Mouse (Mus musculus) layer of hippocampus, postnatal 25 days (tissue): ENCODE measurements around the gene Cwc27. TPM values are rescaled to one million over a fixed set of nuclear protein-coding genes. Genes with fewer than 3 reads are reported as not detected.

ENCODE experiments used
- DNase-seq, 2 experiments: peaks; one replicate each; pipeline ENCODE4 v3.0.0; 2022; ENCODE audit warnings: mixed read lengths in 2 of 2, low spot score in 1 of 2; ENCODE audit errors: extremely low spot score in 1 of 2
- total RNA-seq, 2 experiments: library from RNA; stranded (reverse); gene quantifications; 2 replicates each; pipeline ENCODE4 v1.2.3; 2021

Gene Cwc27
- total RNA-seq, 2 experiments from 2014 or later = 16.9 to 19.8 TPM

DNA sequence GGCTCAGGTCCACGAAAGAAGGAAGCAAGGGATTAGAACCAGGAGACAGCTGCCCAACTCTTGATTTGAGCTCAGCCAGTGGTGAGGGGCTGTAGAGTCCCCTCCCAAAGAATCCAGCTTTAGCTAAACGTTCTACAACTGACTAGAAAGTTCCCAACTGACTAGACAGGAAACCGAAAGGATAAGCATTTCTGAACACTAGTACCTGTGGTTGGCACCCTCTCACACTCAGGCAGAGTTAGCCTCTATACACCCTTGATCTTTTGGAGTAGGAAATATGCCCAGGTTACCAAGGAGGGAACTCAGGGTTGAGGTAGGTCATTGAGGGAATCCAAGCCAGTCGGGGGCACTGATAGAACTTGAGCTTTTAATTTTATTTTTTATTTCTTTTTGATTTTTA, 199.7 kb downstream of the Cwc27 start:
- DNase-seq = no peak

DNA sequence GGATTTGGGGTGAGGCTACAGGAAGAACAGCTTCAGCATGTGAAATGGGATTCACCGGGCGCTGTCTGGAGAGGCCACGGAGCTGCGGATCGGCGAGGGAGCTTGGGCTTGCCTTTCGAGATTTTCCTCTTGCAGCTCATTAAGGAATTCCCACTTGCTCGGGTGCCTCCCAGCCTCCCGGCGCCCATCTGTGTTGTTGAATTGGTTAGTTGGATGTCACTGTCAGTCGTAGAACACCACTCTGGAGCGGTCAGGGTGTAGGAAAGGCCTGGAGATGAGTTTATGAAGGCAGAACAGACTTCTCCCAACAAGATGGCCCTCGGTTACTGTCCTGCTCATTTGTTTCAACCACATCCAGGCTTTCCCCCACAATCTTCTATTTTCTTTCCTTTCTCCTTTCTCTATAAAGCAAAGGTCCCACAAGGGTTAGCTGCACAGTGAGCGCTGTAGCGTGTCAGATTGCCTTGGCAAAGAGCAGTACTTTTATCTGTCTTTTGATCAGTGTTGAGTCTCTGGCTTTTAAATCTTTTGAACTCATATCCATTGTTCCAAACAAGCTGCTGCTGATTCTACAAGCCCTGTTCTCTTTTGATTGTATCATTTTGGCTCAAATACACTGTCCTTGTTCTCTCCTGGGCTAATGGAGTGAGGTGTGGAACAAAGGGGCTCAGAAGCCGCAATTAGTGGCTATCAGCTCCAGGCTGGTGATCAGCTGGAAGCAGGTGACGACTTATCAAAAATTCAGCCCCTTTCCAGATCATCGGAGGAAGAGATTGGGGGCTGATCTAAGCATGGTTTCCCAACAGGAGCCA, 200.7 kb downstream of the Cwc27 start:
- no peak for DNase-seq

GRCm38 (mm10) chr13:104615111-104615510, 201.8 kb downstream of the Cwc27 start:
- no peak for DNase-seq

- no peak for DNase-seq
Observed at GRCm38 (mm10) chr13:104611296-104611695, 205.6 kb downstream of the Cwc27 start.

DNA sequence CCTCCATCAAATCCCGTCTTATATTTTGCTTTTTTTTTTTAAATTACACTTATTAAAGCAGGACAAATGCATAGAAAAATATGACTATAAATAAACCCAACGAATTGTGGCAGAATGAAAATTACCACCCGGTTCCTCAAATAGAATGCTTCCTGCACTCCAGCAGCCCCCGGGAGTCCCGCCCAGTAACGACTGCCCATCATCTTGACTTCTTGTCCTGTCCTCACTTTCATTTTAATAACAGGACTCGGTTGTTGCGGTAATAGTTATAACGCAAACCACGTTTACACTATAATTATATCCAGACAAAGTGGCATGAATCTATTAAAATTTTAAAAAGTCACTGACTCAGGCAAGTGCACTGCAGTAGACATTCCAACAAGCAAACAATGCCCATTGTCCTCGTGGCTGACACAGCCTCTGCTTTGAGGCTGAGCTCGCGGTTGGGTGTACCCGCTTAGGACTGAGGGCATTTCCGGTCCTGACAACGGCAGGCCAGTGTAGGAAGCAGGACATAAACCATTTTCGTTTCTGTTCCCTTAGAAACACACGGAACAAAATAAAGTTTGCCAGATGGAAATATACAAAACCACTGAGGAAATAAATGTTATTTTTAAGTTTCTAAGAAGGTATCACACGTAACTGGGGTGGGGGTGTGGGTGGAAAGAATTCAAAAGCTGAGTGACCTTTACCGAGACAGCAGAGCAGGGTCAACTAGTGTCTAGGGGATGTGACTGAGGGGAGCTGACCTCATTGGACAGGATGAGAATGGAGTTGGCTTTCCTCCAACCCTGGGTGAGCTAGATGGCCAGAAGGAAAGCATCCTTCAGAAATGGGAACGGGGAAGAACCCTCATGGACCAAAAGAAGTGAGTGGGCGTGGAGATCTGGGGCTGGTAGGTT, 206.5 kb downstream of the Cwc27 start:
- DNase-seq = no peak

DNA sequence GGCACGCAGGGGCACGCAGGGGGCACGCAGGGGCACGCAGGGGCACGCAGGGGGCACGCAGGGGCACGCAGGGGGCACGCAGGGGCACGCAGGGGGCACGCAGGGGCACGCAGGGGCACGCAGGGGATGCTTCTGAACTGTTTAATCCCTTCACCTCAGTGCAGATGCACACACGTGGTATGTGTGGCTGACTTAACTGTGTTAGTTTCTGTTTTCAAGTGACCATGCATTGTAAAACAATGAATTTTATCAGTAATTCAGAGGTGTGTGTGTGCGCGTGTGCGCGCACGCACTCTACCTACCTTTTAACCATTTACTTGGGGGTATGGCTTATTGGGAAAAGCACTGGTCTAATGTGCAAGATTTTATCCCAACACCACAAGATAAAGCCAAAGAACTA, 208.4 kb downstream of the Cwc27 start:
- DNase-seq = no peak

- no peak for DNase-seq
Observed at GRCm38 (mm10) chr13:104606786-104607580, 210.0 kb downstream of the Cwc27 start.

GRCm38 (mm10) chr13:104605111-104605510, 211.8 kb downstream of the Cwc27 start:
- DNase-seq = no peak

- no peak for DNase-seq
Observed at GRCm38 (mm10) chr13:104602197-104602596, 214.7 kb downstream of the Cwc27 start.

DNA sequence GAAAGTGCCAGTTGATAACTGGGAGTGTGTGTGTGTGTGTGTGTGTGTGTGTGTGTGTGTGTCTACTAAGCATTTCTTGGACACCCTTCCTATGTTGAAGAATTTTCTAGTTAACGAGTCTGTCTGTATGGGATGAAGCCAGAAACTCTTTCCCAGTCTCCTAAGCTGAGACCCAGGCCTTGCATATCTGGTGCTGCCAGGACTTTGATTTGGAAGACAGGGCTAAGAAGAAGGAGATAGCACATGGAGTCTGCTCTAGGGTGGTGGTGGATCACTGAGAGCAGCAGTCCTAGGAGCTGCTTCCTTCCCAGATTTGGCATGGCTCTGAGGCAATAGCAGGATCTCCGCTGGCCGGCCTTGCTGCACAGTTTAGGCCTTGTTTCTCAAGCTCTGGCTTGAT, 215.2 kb downstream of the Cwc27 start:
- no peak for DNase-seq

DNA sequence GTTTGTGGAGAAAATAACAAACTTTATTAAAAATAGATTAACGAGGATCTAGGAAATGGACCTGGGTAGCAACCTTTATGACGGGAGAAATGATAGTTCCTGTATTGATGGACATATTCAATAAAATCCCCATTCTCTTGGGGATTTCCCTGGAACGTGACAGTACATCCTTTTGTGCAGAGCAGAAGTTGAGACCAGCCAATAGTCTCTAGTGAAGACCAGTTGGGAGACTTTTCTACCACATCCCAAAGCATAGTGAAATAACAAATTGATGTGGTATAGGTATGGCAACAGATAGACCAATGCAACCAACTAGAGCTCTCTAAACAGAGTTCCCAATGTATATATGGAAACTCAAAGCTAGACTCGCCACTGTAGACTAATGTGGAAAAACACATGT, 220.7 kb downstream of the Cwc27 start:
- no peak for DNase-seq

GRCm38 (mm10) chr13:104594820-104595351, 222.1 kb downstream of the Cwc27 start:
- DNase-seq = no peak

GRCm38 (mm10) chr13:104590931-104591330, 226.0 kb downstream of the Cwc27 start:
- DNase-seq = no peak

DNA sequence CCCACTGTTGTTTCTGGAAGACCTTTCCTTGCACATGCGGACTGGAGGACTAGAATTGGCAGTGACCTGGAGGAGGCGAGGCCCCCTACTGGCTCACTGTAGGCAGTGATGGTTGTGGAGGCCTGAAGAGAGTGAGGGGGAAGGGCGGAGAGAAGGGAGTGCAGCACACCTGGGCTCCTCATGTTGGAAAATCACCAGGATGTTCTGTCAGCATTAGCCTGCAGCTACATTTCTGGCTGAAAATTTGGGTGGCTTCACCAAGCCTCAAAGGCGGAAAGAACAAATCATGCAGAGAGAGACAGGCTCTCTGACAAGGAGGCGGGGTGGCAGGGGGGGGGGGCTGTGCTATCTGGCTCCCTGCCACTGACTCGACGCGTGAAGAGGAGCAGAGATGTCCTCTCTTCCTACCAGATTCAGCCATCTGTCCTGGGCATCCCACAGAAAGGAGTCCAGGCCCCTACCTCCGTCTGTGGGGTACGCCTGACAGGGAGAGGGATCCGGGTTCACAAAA, 226.8 kb downstream of the Cwc27 start:
- DNase-seq = no peak

DNA sequence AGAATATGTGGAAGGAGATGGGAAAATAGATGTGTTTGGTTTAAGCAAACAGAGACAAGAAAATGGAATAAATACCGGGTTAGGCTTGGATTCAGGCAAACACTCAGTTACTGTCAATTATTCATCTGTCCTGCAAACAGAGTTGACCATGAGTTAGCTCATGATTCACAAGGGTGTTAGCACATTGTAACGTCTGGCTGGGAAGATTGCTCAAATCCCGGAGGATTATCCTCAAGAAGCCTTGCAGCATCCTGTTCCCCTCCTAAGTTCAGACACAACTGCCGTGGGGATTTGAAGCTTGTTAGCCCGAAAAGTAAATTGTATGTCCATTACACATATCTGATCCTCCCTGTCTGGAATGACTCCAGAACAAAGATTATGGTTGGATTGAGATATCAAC, 228.6 kb downstream of the Cwc27 start:
- DNase-seq = no peak

Other genes with a start within 250 kb of the Cwc27 start
- gene Srek1ip1, start 24.7 kb downstream of the Cwc27 start, total RNA-seq = 10 to 100 TPM; 18.0 to 18.9 TPM
- gene Shisal2b, start 46.8 kb upstream of the Cwc27 start, total RNA-seq = under 1 TPM; 0.28 to 0.37 TPM
- gene Rgs7bp, start 237.8 kb upstream of the Cwc27 start, total RNA-seq = 100 to 1,000 TPM; 139 to 149 TPM